Mouse (Mus musculus) forebrain, embryonic 15.5 days (tissue): ENCODE data around the gene Pax2. TPM values are rescaled to one million over a fixed set of nuclear protein-coding genes. Genes with fewer than 3 reads are reported as not detected.

Experiments used
- ATAC-seq: fragments of 200-750 bp; cut with Nextera tagmentation; replicated peaks from 2 replicates; pipeline ENCODE4 v1.8.0; 2017; ENCODE audit warnings: mild to moderate bottlenecking, moderate TSS enrichment, moderate library complexity
- H3K27ac ChIP-seq: fragments of 300-500 bp; sonication (generic); replicated peaks from 2 replicates; pipeline ENCODE4 v1.5.1; 2015; ENCODE audit warnings: mild to moderate bottlenecking, inconsistent platforms
- H3K27me3 ChIP-seq: fragments of 300-500 bp; sonication (generic); 2 replicates; pipeline ENCODE4 v1.6.1; 2015; ENCODE audit warnings: inconsistent platforms
- H3K36me3 ChIP-seq: fragments of 300-500 bp; sonication (generic); 2 replicates; pipeline ENCODE4 v1.6.1; 2015; ENCODE audit warnings: mild to moderate bottlenecking, inconsistent platforms
- H3K4me1 ChIP-seq: fragments of 300-500 bp; sonication (generic); 2 replicates; pipeline ENCODE4 v1.6.1; 2015; ENCODE audit warnings: inconsistent platforms
- H3K4me2 ChIP-seq: fragments of 300-500 bp; sonication (generic); replicated peaks from 2 replicates; pipeline ENCODE4 v1.6.1; 2015; ENCODE audit warnings: mild to moderate bottlenecking, inconsistent platforms
- H3K4me3 ChIP-seq: fragments of 300-500 bp; sonication (generic); 2 replicates; pipeline ENCODE4 v1.5.1; 2015; ENCODE audit warnings: mild to moderate bottlenecking, inconsistent platforms
- H3K9ac ChIP-seq: fragments of 300-500 bp; sonication (generic); replicated peaks from 2 replicates; pipeline ENCODE4 v1.6.1; 2015; ENCODE audit warnings: mild to moderate bottlenecking, inconsistent platforms
- H3K9me3 ChIP-seq: fragments of 300-500 bp; sonication (generic); 2 replicates; pipeline ENCODE4 v1.6.1; 2016; ENCODE audit warnings: inconsistent platforms
- WGBS: fragments of 180-500 bp; shearing (Covaris S2); methylation state at CpG from one replicate; pipeline ENCODE4 v1.1.7; 2015; ENCODE audit warnings: mixed read lengths; 5-methylcytosine and 5-hydroxymethylcytosine counted together
- polyA plus RNA-seq: library from polyadenylated mRNA; unstranded; fragments of >200 nt; fragmentation: Nextera tagmentation; extraction: Ambion mirVana; gene quantifications from 2 replicates; pipeline ENCODE4 v1.2.1, GENCODE M21; 2015

Gene Pax2
- polyA plus RNA-seq = 0.09 TPM in 1 of 2 replicates, not detected in the other

GRCm38 (mm10) chr19:44755693-44756420 lies at the start of gene Pax2:
TSS of gene Pax2 (plus strand) at chr19:44756045.
- Histone ChIP-seq H3K27ac (no peak within 1 kb of the TSS), H3K9ac (no peak within 1 kb of the TSS), H3K9me3 (no peaks in the 10 kb centered on the region), H3K4me1 (peaks cover 31% of the 10 kb centered on the region), H3K4me3 (peak within 1 kb of the TSS; percentile 28), H3K27me3 (peaks cover 75% of the 10 kb centered on the region), H3K36me3 (no peaks in the 10 kb centered on the region), H3K4me2 (peak within 1 kb of the TSS; percentile 44)
- 0 out of 2 replicates have a peak, but pooled peaks have one; percentile 10 for ATAC-seq
- 0% methylated on average over 50 of the region's 52 CpGs for WGBS

- H3K36me3 ChIP-seq = no peaks in the 10 kb centered on the region
- no peak overlapping the region for H3K4me3 ChIP-seq
- WGBS = 71% methylated on average over 3 of the region's 3 CpGs
- no peak for ATAC-seq
- H3K9ac ChIP-seq = no peak overlapping the region
- H3K27me3 ChIP-seq = no peaks in the 10 kb centered on the region; the same call in 1 of the 2 replicates
- H3K4me1 ChIP-seq = no peaks in the 10 kb centered on the region
- no peaks in the 10 kb centered on the region for H3K9me3 ChIP-seq
- no peak overlapping the region for H3K4me2 ChIP-seq
- no peak overlapping the region for H3K27ac ChIP-seq
These were observed 47.0 kb upstream of the Pax2 start for GRCm38 (mm10) chr19:44708885-44709284.

GRCm38 (mm10) chr19:44716731-44717600 lies 38.9 kb upstream of the Pax2 start:
- Histone ChIP-seq H3K27ac (no peak overlapping the region), H3K9me3 (no peaks in the 10 kb centered on the region), H3K9ac (no peak overlapping the region), H3K4me1 (peaks cover 14% of the 10 kb centered on the region), H3K36me3 (no peaks in the 10 kb centered on the region), H3K4me2 (no peak overlapping the region), H3K27me3 (peaks cover 34% of the 10 kb centered on the region), H3K4me3 (no peak overlapping the region)
- 76% methylated on average over 22 of the region's 22 CpGs for WGBS
- ATAC-seq = no peak

- H3K36me3 ChIP-seq = no peaks in the 10 kb centered on the region
- no peaks in the 10 kb centered on the region for H3K9me3 ChIP-seq
- H3K4me1 ChIP-seq = peaks cover 25% of the 10 kb centered on the region
- H3K4me2 ChIP-seq = peak overlapping the region; percentile 74
- peak overlapping the region; percentile 42 for H3K9ac ChIP-seq
- 3% methylated on average over 29 of the region's 30 CpGs for WGBS
- ATAC-seq = no peak
- H3K27ac ChIP-seq = no peak overlapping the region
- H3K27me3 ChIP-seq = peaks cover 56% of the 10 kb centered on the region
- peak overlapping the region; percentile 42 for H3K4me3 ChIP-seq
These were observed 36.3 kb upstream of the Pax2 start for GRCm38 (mm10) chr19:44719292-44720193.

GRCm38 (mm10) chr19:44720194-44720521 lies 35.7 kb upstream of the Pax2 start:
- Histone ChIP-seq H3K4me2 (peak overlapping the region; percentile 74), H3K9me3 (no peaks in the 10 kb centered on the region), H3K4me3 (peak overlapping the region; percentile 42), H3K9ac (peak overlapping the region; percentile 42), H3K36me3 (no peaks in the 10 kb centered on the region), H3K27ac (no peak overlapping the region), H3K27me3 (peaks cover 62% of the 10 kb centered on the region), H3K4me1 (peaks cover 25% of the 10 kb centered on the region)
- under 1% methylated on average over 29 of the region's 29 CpGs for WGBS
- ATAC-seq = 0 out of 2 replicates have a peak, but pooled peaks have one; percentile 53

GRCm38 (mm10) chr19:44723611-44724440 lies 32.0 kb upstream of the Pax2 start:
- peaks cover 74% of the 10 kb centered on the region for H3K27me3 ChIP-seq
- H3K36me3 ChIP-seq = no peaks in the 10 kb centered on the region
- ATAC-seq = peak; percentile 26; the same call in 1 of the 2 replicates
- 0 out of 2 replicates have a peak overlapping the region, but pooled peaks have one; percentile 1 for H3K9ac ChIP-seq
- no peak overlapping the region for H3K27ac ChIP-seq
- H3K4me3 ChIP-seq = peak overlapping the region; percentile 29
- no peaks in the 10 kb centered on the region for H3K9me3 ChIP-seq
- 1% methylated on average over 36 of the region's 36 CpGs for WGBS
- H3K4me2 ChIP-seq = peak overlapping the region; percentile 47
- H3K4me1 ChIP-seq = peaks cover 25% of the 10 kb centered on the region

- H3K4me3 ChIP-seq = peak overlapping the region; percentile 50
- under 1% methylated on average over 52 of the region's 55 CpGs for WGBS
- H3K9me3 ChIP-seq = no peaks in the 10 kb centered on the region
- peak; percentile 83 for ATAC-seq
- peak overlapping the region; percentile 49 for H3K27ac ChIP-seq
- H3K4me1 ChIP-seq = peaks cover 11% of the 10 kb centered on the region
- H3K27me3 ChIP-seq = peaks cover 65% of the 10 kb centered on the region
- peak overlapping the region; percentile 76 for H3K9ac ChIP-seq
- H3K4me2 ChIP-seq = peak overlapping the region; percentile 82
- no peaks in the 10 kb centered on the region for H3K36me3 ChIP-seq
These were observed 29.7 kb upstream of the Pax2 start for GRCm38 (mm10) chr19:44725951-44726791.

GRCm38 (mm10) chr19:44734116-44734515 lies 21.7 kb upstream of the Pax2 start:
- no peak for ATAC-seq
- H3K36me3 ChIP-seq = no peaks in the 10 kb centered on the region
- no peak overlapping the region for H3K4me3 ChIP-seq
- H3K9me3 ChIP-seq = no peaks in the 10 kb centered on the region
- H3K4me2 ChIP-seq = peak overlapping the region; percentile 35; the same call in 1 of the 2 replicates
- peaks cover 89% of the 10 kb centered on the region for H3K27me3 ChIP-seq
- peaks cover 12% of the 10 kb centered on the region for H3K4me1 ChIP-seq
- no peak overlapping the region for H3K27ac ChIP-seq
- no peak overlapping the region for H3K9ac ChIP-seq
- 1% methylated on average over 20 of the region's 21 CpGs for WGBS

GRCm38 (mm10) chr19:44734682-44735081 lies 21.2 kb upstream of the Pax2 start:
- H3K4me2 ChIP-seq = peak overlapping the region; percentile 35
- H3K4me1 ChIP-seq = peaks cover 12% of the 10 kb centered on the region
- H3K36me3 ChIP-seq = no peaks in the 10 kb centered on the region
- H3K4me3 ChIP-seq = peak overlapping the region; percentile 21
- no peak overlapping the region for H3K27ac ChIP-seq
- WGBS = under 1% methylated on average over 33 of the region's 33 CpGs
- ATAC-seq = no peak
- H3K9ac ChIP-seq = no peak overlapping the region
- peaks cover 95% of the 10 kb centered on the region for H3K27me3 ChIP-seq
- no peaks in the 10 kb centered on the region for H3K9me3 ChIP-seq

- Histone ChIP-seq H3K4me3 (no peak overlapping the region), H3K4me2 (no peak overlapping the region), H3K27me3 (peaks cover 99% of the 10 kb centered on the region)
These were observed 15.5 kb upstream of the Pax2 start for GRCm38 (mm10) chr19:44740300-44740699.

More at GRCm38 (mm10) chr19:44740300-44740699, 15.5 kb upstream of the Pax2 start:
- Histone ChIP-seq H3K9me3 (no peaks in the 10 kb centered on the region), H3K27ac (no peak overlapping the region), H3K4me1 (peaks cover 15% of the 10 kb centered on the region), H3K9ac (no peak overlapping the region), H3K36me3 (no peaks in the 10 kb centered on the region)
- ATAC-seq = no peak
- WGBS = 2% methylated on average over 16 of the region's 16 CpGs
